Mouse (Mus musculus): ENCODE data around the gene Rad23a.

The Rad23a gene

GRCm38 (mm10) chr8:84785756-84786677 lies 54.4 kb downstream of the Rad23a start:
- peak in 1 of 2 experiments; percentile 51 for DNase-seq

- DNase-seq = no peak
Measured at GRCm38 (mm10) chr8:84785506-84785755, 55.0 kb downstream of the Rad23a start.

- no peak for DNase-seq
Measured at GRCm38 (mm10) chr8:84784681-84785505, 55.6 kb downstream of the Rad23a start.

All from kidney, adult 8-10 months (tissue).